Mouse (Mus musculus) kidney, embryonic 15.5 days (tissue): ENCODE measurements around the gene Fez2. TPM values are rescaled to one million over a fixed set of nuclear protein-coding genes. Genes with fewer than 3 reads are reported as not detected.

Experiments
- ATAC-seq: fragments of 200-750 bp; cut with Nextera tagmentation; replicated peaks from 2 replicates; pipeline ENCODE4 v1.8.0; 2017; ENCODE audit warnings: moderate TSS enrichment; ENCODE audit not compliant: low FRiP score
- H3K27ac ChIP-seq: fragments of 300-500 bp; sonication (generic); 2 replicates; pipeline ENCODE4 v1.5.1; 2015; ENCODE audit warnings: mild to moderate bottlenecking, inconsistent platforms
- H3K27me3 ChIP-seq: fragments of 300-500 bp; sonication (generic); 2 replicates; pipeline ENCODE4 v1.6.1; 2015; ENCODE audit warnings: inconsistent platforms
- H3K36me3 ChIP-seq: fragments of 300-500 bp; sonication (generic); 2 replicates; pipeline ENCODE4 v1.6.1; 2015; ENCODE audit warnings: inconsistent platforms
- H3K4me1 ChIP-seq: fragments of 300-500 bp; sonication (generic); 2 replicates; pipeline ENCODE4 v1.6.1; 2015; ENCODE audit warnings: inconsistent platforms
- H3K4me2 ChIP-seq: fragments of 300-500 bp; sonication (generic); 2 replicates; pipeline ENCODE4 v1.6.1; 2015; ENCODE audit warnings: moderate library complexity, mild to moderate bottlenecking, inconsistent platforms
- H3K4me3 ChIP-seq: fragments of 300-500 bp; sonication (generic); replicated peaks from 2 replicates; pipeline ENCODE4 v1.5.1; 2015; ENCODE audit warnings: mild to moderate bottlenecking, inconsistent platforms
- H3K9ac ChIP-seq: fragments of 300-500 bp; sonication (generic); 2 replicates; pipeline ENCODE4 v1.6.1; 2015; ENCODE audit warnings: mild to moderate bottlenecking, inconsistent platforms
- H3K9me3 ChIP-seq: fragments of 300-500 bp; sonication (generic); replicated peaks from 2 replicates; pipeline ENCODE4 v1.6.1; 2016; ENCODE audit warnings: inconsistent platforms
- WGBS: fragments of 180-500 bp; shearing (Covaris S2); methylation state at CpG from one replicate; pipeline ENCODE4 v1.1.7; 2015; ENCODE audit warnings: mixed read lengths; 5-methylcytosine and 5-hydroxymethylcytosine counted together
- polyA plus RNA-seq: library from polyadenylated mRNA; unstranded; fragments of >200 nt; fragmentation: Nextera tagmentation; extraction: Ambion mirVana; gene quantifications from 2 replicates; pipeline ENCODE4 v1.2.1, GENCODE M21; 2015

Gene Fez2
- polyA plus RNA-seq, 1 experiment from 2014 or later, result 40.2 TPM

DNA sequence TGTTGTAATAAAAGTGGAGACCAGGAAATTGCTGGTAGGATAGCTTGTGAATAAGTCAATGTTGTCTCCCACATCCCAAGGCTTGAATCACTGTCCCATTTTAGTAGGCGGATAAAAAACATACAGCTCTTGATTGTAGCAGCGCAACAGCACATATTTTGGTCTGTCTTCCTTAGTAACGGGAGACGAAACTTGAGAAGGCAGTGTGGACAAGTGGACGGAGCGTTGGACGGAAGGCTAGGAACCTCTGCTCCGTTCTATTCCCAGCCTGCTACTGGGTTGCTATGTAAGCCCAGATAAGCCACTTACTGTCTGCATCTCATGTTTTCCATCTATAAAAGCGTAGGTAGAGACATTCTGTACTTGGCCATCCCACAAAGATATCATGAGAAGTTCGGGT is 84.7 kb downstream of the Fez2 start:
- Histone ChIP-seq H3K4me2 (no peak overlapping the region), H3K9ac (no peak overlapping the region), H3K9me3 (no peaks in the 10 kb centered on the region), H3K27ac (no peak overlapping the region), H3K4me3 (no peak overlapping the region), H3K4me1 (0 out of 2 replicates have a peak, but pooled peaks cover 5% of the 10 kb centered on the region), H3K36me3 (peaks cover 26% of the 10 kb centered on the region), H3K27me3 (no peaks in the 10 kb centered on the region)
- 77% methylated on average over 10 of the region's 10 CpGs for WGBS
- no peak for ATAC-seq

DNA sequence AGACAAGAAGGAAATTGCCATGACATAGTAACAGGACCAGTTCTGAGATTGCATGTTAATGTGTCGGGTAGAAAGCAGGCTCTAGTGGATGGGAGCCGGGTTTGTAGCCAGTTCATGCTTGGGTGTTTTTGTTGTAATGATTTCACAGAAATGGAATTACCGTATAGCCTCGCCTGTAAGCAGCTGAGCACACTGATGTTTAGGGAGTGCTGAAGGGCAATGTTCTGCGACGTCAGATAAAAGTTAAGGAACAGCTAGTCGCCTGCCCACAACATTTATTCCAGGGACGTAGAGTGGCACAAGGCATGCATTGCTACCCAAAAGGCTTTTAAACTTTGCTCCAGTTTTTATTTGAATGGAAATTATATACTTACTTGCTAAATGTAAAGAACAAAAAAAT is 86.5 kb downstream of the Fez2 start:
- Histone ChIP-seq H3K27me3 (no peaks in the 10 kb centered on the region), H3K4me2 (no peak overlapping the region), H3K27ac (no peak overlapping the region), H3K9ac (no peak overlapping the region), H3K9me3 (no peaks in the 10 kb centered on the region), H3K4me1 (peaks cover 8% of the 10 kb centered on the region), H3K4me3 (no peak overlapping the region), H3K36me3 (peaks cover 19% of the 10 kb centered on the region)
- no peak; the same call in 1 of the 2 replicates for ATAC-seq
- WGBS, result 46% methylated on average over 8 of the region's 8 CpGs

DNA sequence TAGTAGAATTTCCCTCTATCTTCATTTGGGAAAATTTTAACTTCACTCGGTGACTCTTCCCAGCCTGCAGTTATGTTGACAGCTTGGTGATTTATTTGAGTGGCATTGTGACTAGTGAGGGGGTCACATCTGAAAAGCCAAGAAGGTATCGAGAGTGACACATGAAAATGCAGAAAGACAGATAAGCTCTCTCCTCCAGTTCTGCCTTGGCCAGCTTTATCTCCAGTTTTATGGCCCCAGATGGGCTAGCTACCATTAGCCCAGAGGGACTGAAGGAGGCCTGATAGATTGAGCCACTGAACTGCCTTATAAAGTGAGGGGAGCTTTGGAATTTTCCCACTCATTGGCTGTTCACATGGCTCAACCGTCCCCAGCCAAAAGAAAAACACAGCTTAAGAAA is 89.7 kb downstream of the Fez2 start:
- ATAC-seq, result 0 out of 2 replicates have a peak, but pooled peaks have one; percentile 50
- no peak overlapping the region for H3K9ac ChIP-seq
- H3K4me2 ChIP-seq, result no peak overlapping the region
- H3K4me1 ChIP-seq, result peaks cover 16% of the 10 kb centered on the region
- no peaks in the 10 kb centered on the region for H3K27me3 ChIP-seq
- peaks cover 8% of the 10 kb centered on the region for H3K36me3 ChIP-seq
- WGBS, result 22% methylated on average over 3 of the region's 3 CpGs
- H3K9me3 ChIP-seq, result no peaks in the 10 kb centered on the region
- no peak overlapping the region for H3K4me3 ChIP-seq
- H3K27ac ChIP-seq, result no peak overlapping the region

DNA sequence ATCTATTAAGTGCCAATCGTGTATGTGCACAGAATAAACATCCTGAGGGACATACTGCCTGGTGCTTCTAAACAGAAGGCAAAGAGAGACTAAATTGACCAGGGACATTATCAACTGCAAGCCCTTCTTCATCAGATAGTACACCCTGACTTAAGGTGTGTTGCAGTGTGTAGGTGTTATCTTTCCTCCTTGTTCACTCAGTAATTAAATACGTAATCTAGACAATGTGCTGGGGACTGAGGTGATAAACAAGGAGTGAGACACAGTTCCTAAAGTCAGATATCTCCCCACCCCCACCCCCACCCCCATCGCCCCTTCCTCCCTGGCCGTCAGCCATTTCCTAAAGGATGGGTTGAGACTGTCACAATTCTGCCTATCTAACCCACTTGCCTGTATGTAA is 90.8 kb downstream of the Fez2 start:
- peaks cover 25% of the 10 kb centered on the region for H3K4me1 ChIP-seq
- no peak overlapping the region for H3K4me3 ChIP-seq
- no peak overlapping the region for H3K27ac ChIP-seq
- no peak for ATAC-seq
- no peak overlapping the region for H3K4me2 ChIP-seq
- no peaks in the 10 kb centered on the region for H3K9me3 ChIP-seq
- peaks cover 8% of the 10 kb centered on the region for H3K36me3 ChIP-seq
- WGBS, result 83% methylated on average over 4 of the region's 4 CpGs
- H3K9ac ChIP-seq, result no peak overlapping the region
- H3K27me3 ChIP-seq, result no peaks in the 10 kb centered on the region

DNA sequence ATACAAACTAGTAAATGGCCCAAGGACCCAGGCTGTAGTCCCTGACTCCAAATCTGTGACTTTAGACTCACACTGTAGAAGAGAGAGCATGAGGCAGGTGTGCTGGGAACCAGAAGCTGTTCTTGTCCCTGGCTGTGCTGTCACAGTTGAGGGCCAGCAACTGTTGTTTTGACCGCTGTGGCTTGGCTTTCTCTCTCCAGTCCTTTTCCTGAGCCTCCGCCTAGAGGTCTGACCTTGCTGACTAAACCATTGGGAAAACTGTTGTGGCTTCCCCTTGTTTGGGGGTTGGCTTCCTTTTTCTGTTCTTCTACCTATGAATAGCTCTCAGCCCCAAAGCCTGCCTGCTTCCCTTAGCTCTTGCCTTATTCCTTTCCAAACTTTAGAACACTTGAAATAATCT is 91.6 kb downstream of the Fez2 start:
- H3K4me3 ChIP-seq, result no peak overlapping the region
- H3K4me2 ChIP-seq, result no peak overlapping the region
- H3K27me3 ChIP-seq, result no peaks in the 10 kb centered on the region
- no peak overlapping the region for H3K27ac ChIP-seq
- peaks cover 28% of the 10 kb centered on the region for H3K4me1 ChIP-seq
- peaks cover 8% of the 10 kb centered on the region for H3K36me3 ChIP-seq
- H3K9ac ChIP-seq, result no peak overlapping the region
- ATAC-seq, result no peak
- WGBS, result 58% methylated on average over 2 of the region's 2 CpGs
- H3K9me3 ChIP-seq, result no peaks in the 10 kb centered on the region

DNA sequence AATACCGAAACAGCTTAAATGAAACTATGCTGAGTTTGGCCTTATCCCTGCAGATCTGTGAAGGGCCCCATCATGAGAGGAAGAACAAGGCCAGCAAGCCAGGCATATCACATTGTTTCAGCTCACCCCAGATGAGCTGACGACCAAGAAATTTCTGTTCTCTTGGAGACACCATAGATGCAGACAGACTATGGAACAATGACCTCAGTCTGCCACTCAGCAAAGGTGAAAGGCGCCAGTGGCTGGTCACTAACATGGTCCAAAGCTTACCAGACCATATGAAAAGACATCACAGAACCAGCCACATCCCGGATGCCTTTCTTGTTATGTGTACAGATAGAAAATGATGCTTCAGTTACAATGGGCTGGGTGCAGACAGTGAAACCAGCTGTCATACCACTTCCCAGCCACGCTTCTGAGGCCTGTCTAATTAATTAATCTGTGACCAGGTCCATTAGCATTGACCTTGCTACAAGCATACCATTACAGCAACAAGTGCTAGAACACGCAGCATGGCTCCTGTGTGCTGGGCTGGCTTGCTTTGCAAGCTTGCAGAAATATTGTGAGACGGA is 92.1 kb downstream of the Fez2 start:
- peaks cover 26% of the 10 kb centered on the region for H3K4me1 ChIP-seq
- no peaks in the 10 kb centered on the region for H3K9me3 ChIP-seq
- H3K27me3 ChIP-seq, result no peaks in the 10 kb centered on the region
- no peak for ATAC-seq
- WGBS, result 78% methylated on average over 7 of the region's 7 CpGs
- no peak overlapping the region for H3K9ac ChIP-seq
- no peak overlapping the region for H3K4me2 ChIP-seq
- H3K4me3 ChIP-seq, result no peak overlapping the region
- H3K27ac ChIP-seq, result no peak overlapping the region
- H3K36me3 ChIP-seq, result peaks cover 8% of the 10 kb centered on the region

DNA sequence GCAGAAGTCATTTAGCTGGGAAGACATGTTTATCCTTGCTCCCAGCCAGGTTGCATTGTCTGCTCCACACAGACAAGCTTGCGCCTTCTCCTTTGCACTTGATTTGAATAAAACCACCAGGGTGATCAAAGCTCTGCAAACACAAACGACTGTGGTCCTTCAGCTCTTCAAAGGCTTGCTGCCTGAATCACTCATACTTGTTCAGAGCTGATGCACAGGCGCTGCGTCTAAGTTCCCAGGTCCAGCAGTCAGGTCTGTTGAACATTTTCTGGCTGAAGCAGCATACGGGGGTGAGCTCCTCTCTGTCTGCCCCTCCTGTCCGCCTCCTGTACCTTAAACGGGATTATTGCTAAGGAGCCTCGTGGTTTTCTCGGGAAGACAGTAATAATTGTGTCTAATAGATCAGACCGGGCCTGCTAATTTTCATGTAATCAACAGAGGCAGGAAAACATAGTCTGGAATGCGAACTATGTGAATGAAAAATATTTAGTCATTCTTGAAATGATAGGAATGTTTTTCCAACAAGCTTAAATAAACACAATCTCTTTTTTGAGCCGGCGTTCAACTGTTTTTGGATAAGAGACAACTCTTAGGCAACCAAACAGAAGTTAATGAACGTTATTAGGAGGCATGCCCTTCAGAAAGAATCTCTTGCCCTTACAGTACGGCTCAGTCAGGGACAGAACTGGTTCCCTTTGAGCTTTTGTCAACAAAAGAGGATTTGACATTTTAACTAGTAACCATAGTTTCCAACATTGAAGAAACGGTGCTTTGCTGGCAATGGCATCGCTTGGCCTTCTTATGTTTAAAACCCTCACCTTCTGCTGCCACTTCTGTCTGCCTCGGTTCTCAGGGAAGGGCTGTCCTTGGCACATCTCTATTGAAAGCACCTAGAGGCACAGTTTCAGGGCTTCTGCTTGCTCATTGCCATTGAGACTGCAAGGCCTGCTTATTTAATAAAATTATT is 95.3 kb downstream of the Fez2 start:
- Histone ChIP-seq H3K4me1 (peaks cover 26% of the 10 kb centered on the region), H3K9me3 (no peaks in the 10 kb centered on the region), H3K9ac (no peak overlapping the region), H3K4me3 (no peak overlapping the region), H3K27ac (peak overlapping the region; percentile 66), H3K36me3 (peaks cover 14% of the 10 kb centered on the region), H3K4me2 (no peak overlapping the region), H3K27me3 (no peaks in the 10 kb centered on the region)
- no peak; the same call in 1 of the 2 replicates for ATAC-seq
- 43% methylated on average over 18 of the region's 18 CpGs for WGBS

DNA sequence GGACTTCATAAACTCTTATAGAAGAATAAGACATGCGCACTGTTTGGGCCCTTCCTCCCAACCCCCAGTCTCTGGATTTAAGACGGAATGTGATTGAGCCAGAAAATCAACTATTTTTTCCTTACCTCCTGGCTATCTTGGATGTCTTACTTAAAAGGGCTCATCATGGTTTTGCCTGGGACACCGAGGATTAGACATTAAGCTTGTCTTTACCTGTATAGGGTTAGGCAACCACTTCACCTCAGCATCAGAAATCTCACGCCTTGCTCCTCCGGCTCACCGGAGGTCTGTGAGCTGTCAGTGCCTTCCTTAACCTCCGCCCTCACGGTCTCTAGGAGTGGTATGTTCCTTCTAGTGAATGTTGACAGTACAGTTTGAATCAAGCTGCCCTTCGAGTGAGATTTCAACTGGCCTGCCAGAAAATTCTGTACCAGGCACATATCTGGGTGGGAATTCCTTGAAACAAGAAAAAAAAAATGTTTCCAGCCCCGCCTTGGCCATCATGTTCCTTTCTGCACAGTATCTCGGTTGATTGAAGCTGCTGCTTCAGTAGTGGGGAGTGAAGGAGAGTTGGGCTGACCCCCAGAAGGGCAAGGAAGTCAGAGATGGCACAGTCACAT is 96.6 kb downstream of the Fez2 start:
- Histone ChIP-seq H3K4me1 (peaks cover 20% of the 10 kb centered on the region), H3K36me3 (peaks cover 14% of the 10 kb centered on the region), H3K27me3 (no peaks in the 10 kb centered on the region), H3K9ac (no peak overlapping the region), H3K4me2 (no peak overlapping the region), H3K27ac (peak overlapping the region; percentile 38; the same call in 1 of the 2 replicates), H3K4me3 (no peak overlapping the region), H3K9me3 (no peaks in the 10 kb centered on the region)
- WGBS, result 82% methylated on average over 11 of the region's 11 CpGs
- ATAC-seq, result no peak

Other genes with a start within 250 kb of the Fez2 start
- gene Crim1, start 217.9 kb downstream of the Fez2 start, polyA plus RNA-seq, result 6.2 and 6.5 TPM in 2 replicates
- 0.79 and 0.93 TPM in 2 replicates for gene Vit, start 89.9 kb upstream of the Fez2 start, polyA plus RNA-seq